Mouse (Mus musculus) brain, embryonic 14.5 days (tissue): ENCODE data around the gene 1500011B03Rik.

Experiments used
- CTCF ChIP-seq: fragments of 200-500 bp; IDR thresholded peaks from 2 replicates; pipeline ENCODE4 v1.5.1; 2012; ENCODE audit warnings: inconsistent platforms, mild to moderate bottlenecking, moderate library complexity, borderline replicate concordance; ENCODE audit not compliant: insufficient read depth, insufficient read length; ENCODE audit errors: extremely low read depth
- POLR2A ChIP-seq: fragments of 200-500 bp; IDR thresholded peaks from 2 replicates; pipeline ENCODE4 v1.6.1; 2012; ENCODE audit warnings: mild to moderate bottlenecking, inconsistent platforms, borderline replicate concordance; ENCODE audit not compliant: poor library complexity, insufficient read depth, insufficient read length, severe bottlenecking; ENCODE audit errors: extremely low read depth

DNA sequence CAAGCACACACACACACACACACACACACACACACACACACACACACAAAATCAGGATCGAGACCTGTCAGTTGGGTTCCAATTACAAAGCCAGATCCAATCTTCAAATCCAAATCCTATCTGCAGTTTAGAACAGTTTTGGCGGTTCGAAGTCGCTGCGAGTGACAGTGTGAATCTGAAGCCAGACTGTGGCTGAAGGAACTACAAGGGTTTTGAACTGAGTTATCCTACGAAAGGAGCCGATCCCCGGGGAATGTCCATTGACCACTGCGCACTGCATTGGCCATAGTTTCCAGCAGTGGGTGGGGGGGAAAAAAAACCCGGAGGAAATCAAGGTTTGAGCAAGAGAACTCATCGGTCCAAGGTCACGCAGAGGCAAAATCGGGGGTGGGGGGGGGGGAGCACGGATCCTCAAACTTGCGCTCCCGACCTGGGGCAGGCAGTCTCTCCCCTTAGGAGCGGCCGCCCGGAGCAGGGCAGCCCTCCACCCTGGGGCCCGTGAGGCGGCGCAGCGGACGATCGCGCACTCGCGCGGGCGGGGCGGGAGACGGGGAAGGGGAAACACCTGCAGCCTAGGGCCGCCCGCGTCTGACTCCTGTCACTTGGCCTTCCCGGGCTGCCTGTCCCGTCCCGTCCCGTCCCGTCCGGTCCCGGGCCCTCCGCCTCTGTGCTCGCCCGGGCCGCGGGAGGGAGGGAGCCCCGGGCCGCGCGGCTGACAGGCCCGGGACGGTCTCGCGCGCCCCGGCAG is 50.6 kb downstream of the 1500011B03Rik start:
- TF ChIP-seq CTCF: no peak
- TF ChIP-seq POLR2A: no peak
